Mouse (Mus musculus): Measurements from ENCODE around the gene Apol9a. TPM values are rescaled to one million over a fixed set of nuclear protein-coding genes. Genes with fewer than 3 reads are reported as not detected.
A peak's percentile ranks its signal among the peaks of the same experiment; 100 is the strongest.

Gene Apol9a
- polyA plus RNA-seq, 1 experiment from 2014 or later: 0.96 TPM

GRCm38 (mm10) chr15:77359486-77359885, 51.4 kb downstream of the Apol9a start:
- no peaks in the 10 kb centered on the region for H3K27me3 ChIP-seq (replicated peaks)
- peak overlapping the region; percentile 68; the same call in 1 of the 2 replicates for H3K9ac ChIP-seq
- H3K27ac ChIP-seq (replicated peaks): no peak overlapping the region
- H3K36me3 ChIP-seq: no peaks in the 10 kb centered on the region
- WGBS: 54% methylated on average over 9 of the region's 9 CpGs
- H3K4me3 ChIP-seq: no peak overlapping the region
- H3K4me1 ChIP-seq: peaks cover 51% of the 10 kb centered on the region
- no peak overlapping the region for H3K4me2 ChIP-seq
- no peaks in the 10 kb centered on the region for H3K9me3 ChIP-seq
- ATAC-seq (ENCODE audit: extremely low read depth, insufficient number of reproducible peaks, low FRiP score, low TSS enrichment): no peak

GRCm38 (mm10) chr15:77359084-77359483, 51.9 kb downstream of the Apol9a start:
- WGBS: 34% methylated on average over 6 of the region's 6 CpGs
- Histone ChIP-seq H3K9me3 (no peaks in the 10 kb centered on the region), H3K27ac (replicated peaks) (no peak overlapping the region), H3K4me3 (peak overlapping the region; percentile 41), H3K36me3 (no peaks in the 10 kb centered on the region), H3K4me1 (peaks cover 54% of the 10 kb centered on the region), H3K27me3 (replicated peaks) (no peaks in the 10 kb centered on the region), H3K9ac (peak overlapping the region; percentile 68), H3K4me2 (peak overlapping the region; percentile 68)
- ATAC-seq (ENCODE audit: extremely low read depth, insufficient number of reproducible peaks, low FRiP score, low TSS enrichment): no peak

GRCm38 (mm10) chr15:77358320-77359040, 52.5 kb downstream of the Apol9a start:
- Histone ChIP-seq H3K4me1 (peaks cover 54% of the 10 kb centered on the region), H3K36me3 (no peaks in the 10 kb centered on the region), H3K27ac (replicated peaks) (no peak overlapping the region), H3K9ac (peak overlapping the region; percentile 71), H3K4me2 (peak overlapping the region; percentile 68), H3K4me3 (peak overlapping the region; percentile 41), H3K27me3 (replicated peaks) (no peaks in the 10 kb centered on the region), H3K9me3 (no peaks in the 10 kb centered on the region)
- 9% methylated on average over 28 of the region's 29 CpGs for WGBS
- no peak; the same call in 1 of the 2 replicates for ATAC-seq (ENCODE audit: extremely low read depth, insufficient number of reproducible peaks, low FRiP score, low TSS enrichment)

- peak overlapping the region; percentile 68 for H3K27ac ChIP-seq (replicated peaks)
- H3K27me3 ChIP-seq (replicated peaks): no peaks in the 10 kb centered on the region
- H3K4me1 ChIP-seq: peaks cover 54% of the 10 kb centered on the region
- peak overlapping the region; percentile 69 for H3K9ac ChIP-seq
- H3K4me2 ChIP-seq: peak overlapping the region; percentile 63
- ATAC-seq (ENCODE audit: extremely low read depth, insufficient number of reproducible peaks, low FRiP score, low TSS enrichment): peak; percentile 34; the same call in 1 of the 2 replicates
- WGBS: 3% methylated on average over 11 of the region's 11 CpGs
- no peaks in the 10 kb centered on the region for H3K9me3 ChIP-seq
- H3K4me3 ChIP-seq: peak overlapping the region; percentile 30
- H3K36me3 ChIP-seq: no peaks in the 10 kb centered on the region
These were observed 54.6 kb downstream of the Apol9a start for GRCm38 (mm10) chr15:77356248-77356810.

GRCm38 (mm10) chr15:77354848-77355551, 55.9 kb downstream of the Apol9a start:
- Histone ChIP-seq H3K9ac (peak overlapping the region; percentile 62), H3K4me3 (no peak overlapping the region), H3K9me3 (no peaks in the 10 kb centered on the region), H3K36me3 (no peaks in the 10 kb centered on the region), H3K27me3 (replicated peaks) (no peaks in the 10 kb centered on the region), H3K4me2 (peak overlapping the region; percentile 18; the same call in 1 of the 2 replicates), H3K27ac (replicated peaks) (peak overlapping the region; percentile 82), H3K4me1 (peaks cover 54% of the 10 kb centered on the region)
- WGBS: 61% methylated on average over 6 of the region's 6 CpGs
- no peak for ATAC-seq (ENCODE audit: extremely low read depth, insufficient number of reproducible peaks, low FRiP score, low TSS enrichment)

- Histone ChIP-seq H3K9ac (peak overlapping the region; percentile 62), H3K4me1 (peaks cover 52% of the 10 kb centered on the region), H3K27ac (replicated peaks) (peak overlapping the region; percentile 82), H3K27me3 (replicated peaks) (no peaks in the 10 kb centered on the region), H3K4me3 (no peak overlapping the region), H3K4me2 (peak overlapping the region; percentile 18; the same call in 1 of the 2 replicates), H3K9me3 (no peaks in the 10 kb centered on the region), H3K36me3 (no peaks in the 10 kb centered on the region)
- WGBS: 30% methylated on average over 4 of the region's 4 CpGs
- ATAC-seq (ENCODE audit: extremely low read depth, insufficient number of reproducible peaks, low FRiP score, low TSS enrichment): no peak
These were observed 56.5 kb downstream of the Apol9a start for GRCm38 (mm10) chr15:77354496-77354847.

Other genes with a start within 250 kb of the Apol9a start
- gene Rbfox2, start 104.1 kb downstream of the Apol9a start, polyA plus RNA-seq (2015; fragmentation: Nextera tagmentation; extraction: Ambion mirVana): 64.8 and 69.1 TPM in 2 replicates
- 0.15 and 0.33 TPM in 2 replicates for gene Apol7a, start 12.0 kb downstream of the Apol9a start, polyA plus RNA-seq (2015; fragmentation: Nextera tagmentation; extraction: Ambion mirVana)
- gene Apol7b, start 36.4 kb upstream of the Apol9a start, polyA plus RNA-seq (2015; fragmentation: Nextera tagmentation; extraction: Ambion mirVana): not detected in 2 replicates
- gene Apol10a, start 65.9 kb upstream of the Apol9a start, polyA plus RNA-seq (2015; fragmentation: Nextera tagmentation; extraction: Ambion mirVana): not detected in 2 replicates
- not detected in 2 replicates for gene Apol11a, start 97.1 kb upstream of the Apol9a start, polyA plus RNA-seq (2015; fragmentation: Nextera tagmentation; extraction: Ambion mirVana)
- gene Apol7c, start 122.2 kb upstream of the Apol9a start, polyA plus RNA-seq (2015; fragmentation: Nextera tagmentation; extraction: Ambion mirVana): 0.16 TPM in 1 of 2 replicates, not detected in the other
- not detected in 2 replicates for gene 1700025B11Rik, start 150.8 kb upstream of the Apol9a start, polyA plus RNA-seq (2015; fragmentation: Nextera tagmentation; extraction: Ambion mirVana)
- gene Apol10b, start 185.0 kb upstream of the Apol9a start, polyA plus RNA-seq (2015; fragmentation: Nextera tagmentation; extraction: Ambion mirVana): not detected in 2 replicates
- gene Gm36245, start 188.1 kb upstream of the Apol9a start, polyA plus RNA-seq (2015; fragmentation: Nextera tagmentation; extraction: Ambion mirVana): not detected in 2 replicates
- 0.39 and 0.62 TPM in 2 replicates for gene Apol11b, start 232.2 kb upstream of the Apol9a start, polyA plus RNA-seq (2015; fragmentation: Nextera tagmentation; extraction: Ambion mirVana)

Data from heart, embryonic 13.5 days (tissue).